Mouse (Mus musculus) left cerebral cortex, postnatal 10 days (tissue): Measurements from ENCODE around the gene Nfkbib. TPM values are rescaled to one million over a fixed set of nuclear protein-coding genes. Genes with fewer than 3 reads are reported as not detected.
A peak's percentile ranks its signal among the peaks of the same experiment; 100 is the strongest.

ENCODE experiments used
- DNase-seq, 2 experiments: peaks; one replicate each; pipeline ENCODE4 v3.0.0; 2021 to 2022; ENCODE audit warnings: low spot score in 2 of 2, mixed read lengths in 1 of 2; ENCODE audit errors: extremely low spot score in 1 of 2
- intact Hi-C: fragments of 180-260 bp; cut with DNase I; formaldehyde crosslinking; loops from one replicate; pipeline ENCODE4 v1.15.1; 2025
- total RNA-seq, 2 experiments: library from RNA; stranded (reverse); gene quantifications; 2 replicates each; pipeline ENCODE4 v1.2.3; 2021

Gene Nfkbib
- total RNA-seq, 2 experiments from 2014 or later: 34.7 to 39.6 TPM

DNA sequence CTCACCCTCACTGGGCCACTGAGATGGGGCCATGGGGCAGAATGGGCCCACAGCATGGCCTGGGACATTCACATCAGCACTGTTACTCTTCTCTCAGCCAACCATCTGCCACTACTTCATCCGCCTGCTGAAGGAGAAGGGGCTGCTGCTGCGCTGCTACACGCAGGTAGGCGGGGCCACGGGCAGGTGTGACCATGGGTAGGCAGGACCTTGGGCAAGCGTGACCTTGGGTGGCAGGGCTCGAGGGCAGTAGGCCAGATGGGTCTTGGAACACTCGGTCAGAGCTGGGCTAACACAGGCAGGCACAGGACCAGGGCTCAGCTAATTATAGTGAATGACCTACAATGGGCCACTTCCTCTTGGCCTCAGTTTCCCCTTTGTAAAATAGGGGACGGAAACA is 11.5 kb upstream of the Nfkbib start:
- peak in 1 of 2 experiments; percentile 43 for DNase-seq
- intact Hi-C loops: no loop called here

DNA sequence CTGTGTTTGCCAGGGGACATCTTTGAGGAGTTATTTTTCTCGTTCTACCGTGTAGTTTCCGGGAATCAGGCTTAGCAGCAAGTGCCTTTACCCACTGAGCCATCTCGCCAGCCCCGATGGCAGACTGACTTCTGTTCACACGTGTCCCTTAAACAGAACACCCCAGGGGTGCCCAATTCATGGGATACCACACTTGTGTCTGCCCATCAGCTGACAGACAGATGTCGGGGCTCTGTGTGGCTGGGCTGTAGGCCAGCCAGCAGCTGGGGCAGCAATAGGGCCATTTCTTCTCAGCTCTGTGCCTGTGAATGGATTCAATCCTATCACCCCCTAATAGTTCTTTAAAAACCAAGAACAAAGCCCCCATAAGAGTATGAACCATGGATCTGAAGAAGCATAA is 7.8 kb upstream of the Nfkbib start:
- intact Hi-C loops: no loop called here
- no peak for DNase-seq

DNA sequence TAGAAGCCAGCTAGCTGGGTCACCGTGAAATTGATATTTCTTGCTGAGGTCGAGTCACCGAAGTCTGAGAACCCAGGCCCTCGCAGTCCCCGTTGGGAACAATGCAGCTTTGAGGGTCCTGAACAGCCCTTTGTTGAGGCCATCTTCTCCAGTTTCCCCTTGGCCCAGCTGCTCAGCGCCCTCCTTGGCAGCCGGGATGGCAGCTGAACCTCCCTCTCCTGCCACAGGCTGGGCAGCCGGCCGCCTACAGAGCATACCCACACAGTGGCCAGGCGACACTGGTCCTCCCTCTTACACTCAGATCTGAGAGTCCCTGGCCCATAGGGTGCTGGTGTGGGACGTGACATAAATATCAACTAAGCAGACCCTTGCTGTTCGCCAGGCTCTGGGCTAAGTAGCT is 6.9 kb upstream of the Nfkbib start:
- peak in 1 of 2 experiments; percentile 63 for DNase-seq

DNA sequence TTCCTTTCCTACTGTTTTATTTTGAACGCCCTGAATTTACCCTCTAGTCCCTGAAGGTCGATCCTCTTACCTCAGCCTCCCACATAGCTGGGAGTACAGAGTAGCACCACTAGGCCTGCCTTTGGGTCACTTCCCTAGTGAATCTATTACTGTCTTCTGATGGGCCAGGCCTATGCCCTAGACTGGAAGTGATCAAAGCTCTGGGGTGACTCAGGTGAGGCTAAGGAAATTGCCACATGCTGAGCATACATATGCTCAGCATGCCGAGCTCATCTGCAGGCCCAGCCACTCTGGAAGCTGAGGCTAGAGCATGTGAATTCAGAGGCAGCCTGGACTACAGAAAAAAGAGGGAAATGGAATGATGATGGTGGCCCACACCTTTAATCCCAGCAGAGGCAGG is 5.9 kb upstream of the Nfkbib start:
- DNase-seq: no peak
- intact Hi-C loops: no loop called here

More for the DNA sequence above, 6.9 kb upstream of the Nfkbib start:
- intact Hi-C loops: no loop called here

DNA sequence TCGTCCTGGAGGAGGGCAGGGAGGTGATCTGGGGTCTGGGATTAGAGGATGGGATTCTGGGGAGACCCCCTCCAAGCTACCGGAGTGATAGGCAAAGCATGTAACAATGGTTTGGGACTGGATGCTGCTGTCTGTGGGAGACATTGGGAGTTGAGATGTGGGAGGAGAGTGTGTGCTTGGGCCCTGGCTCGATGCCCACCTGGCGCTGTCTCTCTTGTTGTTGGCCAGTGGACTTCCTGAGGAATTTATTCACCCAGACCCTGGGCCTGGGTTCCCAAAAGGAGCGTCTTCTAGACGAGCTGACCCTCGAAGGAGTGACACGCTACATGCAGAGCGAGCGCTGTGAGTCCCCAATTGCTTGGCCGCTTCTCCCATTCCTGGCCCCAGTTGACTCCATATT is 4.6 kb upstream of the Nfkbib start:
- intact Hi-C loops: no loop called here
- peak in 1 of 2 experiments; percentile 65 for DNase-seq

DNA sequence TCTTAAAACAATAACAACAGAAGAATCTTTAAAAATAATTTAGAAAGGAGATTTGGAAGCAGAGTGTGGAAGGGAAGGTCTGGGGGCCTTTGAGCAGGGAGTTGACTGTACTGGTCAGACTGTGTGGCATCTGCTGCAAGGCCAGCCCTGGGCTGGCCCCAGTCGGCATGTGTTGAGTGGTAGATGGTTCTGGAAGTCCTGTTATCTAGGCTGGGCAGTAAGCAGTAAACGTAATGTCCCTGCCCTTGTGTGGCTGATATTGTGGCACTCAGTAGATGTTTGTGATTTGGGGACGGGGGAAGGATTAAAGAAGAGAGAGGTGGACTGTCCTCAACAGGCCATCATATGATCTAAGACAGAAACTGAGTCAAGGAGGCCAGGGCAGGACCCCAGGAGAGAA is 3.0 kb upstream of the Nfkbib start:
- intact Hi-C loops: no loop called here
- no peak for DNase-seq

DNA sequence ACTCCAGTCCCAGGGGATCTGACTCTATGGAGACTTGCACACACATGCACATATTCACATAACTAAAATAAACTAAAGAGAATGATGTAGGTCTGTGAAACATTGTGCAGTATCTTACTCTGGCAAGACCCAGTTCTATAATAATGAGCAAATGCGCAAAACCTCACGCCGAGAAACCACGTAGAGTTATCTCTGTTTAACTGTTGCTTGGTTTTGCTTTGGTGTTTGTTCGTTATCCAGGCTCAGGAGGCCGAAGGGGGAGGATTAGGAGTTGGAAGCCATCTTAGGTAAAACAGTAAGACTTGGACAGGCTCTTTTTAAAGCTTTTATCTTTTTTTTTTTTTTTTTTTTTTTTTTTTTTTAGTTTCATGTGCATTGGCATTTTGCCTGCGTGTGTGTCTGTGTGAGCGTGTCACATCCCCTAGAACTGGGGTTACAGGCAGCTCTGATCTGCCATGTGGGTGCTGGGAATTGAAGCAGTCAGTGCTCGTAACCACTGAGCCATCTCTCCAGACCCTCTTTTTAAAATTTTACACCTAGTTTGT is 2.2 kb upstream of the Nfkbib start:
- intact Hi-C loops: no loop called here
- DNase-seq: no peak

DNA sequence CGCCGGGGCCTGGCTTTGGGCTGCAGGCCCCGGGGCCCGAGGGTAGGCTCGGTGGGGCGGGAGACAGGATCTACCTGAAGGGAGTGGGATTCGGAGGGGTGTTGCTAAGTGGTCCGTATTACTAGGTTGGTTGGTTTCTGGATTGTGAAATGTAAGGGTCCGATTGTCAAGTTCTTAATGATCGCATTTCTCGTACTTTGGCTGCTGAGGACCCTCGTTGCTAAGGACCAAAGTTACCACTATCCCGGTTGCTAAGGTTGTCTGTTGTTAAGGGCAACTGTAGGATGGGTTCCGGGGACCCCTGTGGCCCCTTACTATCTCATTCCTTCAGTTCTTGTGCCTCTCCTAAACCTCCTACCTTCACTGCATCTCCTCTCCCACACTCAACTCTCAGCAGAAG is 402 bp downstream of the Nfkbib start:
- intact Hi-C loops: no loop called here

DNA sequence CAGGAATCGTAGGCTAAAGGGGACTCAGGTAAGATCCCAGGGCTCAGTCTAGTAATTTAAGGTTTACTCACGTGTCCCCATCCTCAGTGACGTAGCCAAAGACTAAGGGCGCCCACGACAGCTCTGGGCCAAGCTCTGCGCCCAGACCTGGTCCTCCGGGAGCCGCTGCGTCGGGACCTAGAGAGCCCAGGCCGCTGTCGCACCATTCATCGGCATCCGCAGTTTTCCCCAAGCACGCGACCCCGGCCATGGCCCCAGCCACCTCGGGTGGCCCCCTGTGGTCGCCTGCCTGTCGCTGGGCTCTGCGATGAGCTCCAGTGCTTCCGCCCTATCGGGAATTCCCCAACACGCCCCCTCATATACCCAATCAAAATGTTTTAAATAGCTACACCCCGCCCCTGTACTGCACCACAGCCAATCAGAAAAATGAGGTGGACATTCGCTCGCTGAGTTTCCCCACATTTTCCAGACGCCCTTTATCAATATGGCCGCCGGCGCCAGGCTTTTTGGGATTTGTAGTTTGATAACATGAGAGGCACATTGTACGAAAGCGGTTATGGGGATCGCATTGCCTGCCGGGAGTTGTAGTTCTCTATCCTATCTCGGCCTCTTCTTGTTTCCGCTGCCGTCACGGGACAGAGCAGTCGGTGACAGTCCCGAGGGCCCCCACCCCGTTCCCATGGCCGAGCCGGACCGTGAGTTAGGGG is 986 bp downstream of the Nfkbib start, which contains the start of gene Sirt2:
Gene Sirt2, plus strand, starts transcription at position 563 of the 707 bp plus-strand sequence.
- peak; percentile 97 to 99 for DNase-seq
- intact Hi-C loops: no loop called here

More for the DNA sequence above, 402 bp downstream of the Nfkbib start:
- no peak for DNase-seq

DNA sequence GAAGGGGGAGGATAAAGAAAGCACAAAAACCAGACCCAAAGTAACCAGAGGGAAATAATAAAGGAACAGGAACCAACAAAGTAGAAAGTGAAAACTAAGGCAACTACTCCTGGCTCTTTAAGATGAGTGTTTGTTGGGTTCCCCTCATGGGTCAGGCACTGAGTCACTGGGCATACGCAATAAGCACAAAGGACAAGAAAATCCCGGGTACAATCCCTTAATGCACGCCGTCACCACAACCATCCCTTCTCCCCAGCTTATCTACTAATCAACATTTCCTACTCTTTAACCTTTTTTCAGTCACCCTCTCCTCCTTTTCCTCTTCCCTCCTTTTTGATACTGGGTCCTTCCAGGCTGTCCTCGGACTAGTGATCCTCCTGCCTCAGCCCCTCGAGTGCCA is 2.1 kb downstream of the Nfkbib start:
- intact Hi-C loops: no loop called here
- no peak for DNase-seq

DNA sequence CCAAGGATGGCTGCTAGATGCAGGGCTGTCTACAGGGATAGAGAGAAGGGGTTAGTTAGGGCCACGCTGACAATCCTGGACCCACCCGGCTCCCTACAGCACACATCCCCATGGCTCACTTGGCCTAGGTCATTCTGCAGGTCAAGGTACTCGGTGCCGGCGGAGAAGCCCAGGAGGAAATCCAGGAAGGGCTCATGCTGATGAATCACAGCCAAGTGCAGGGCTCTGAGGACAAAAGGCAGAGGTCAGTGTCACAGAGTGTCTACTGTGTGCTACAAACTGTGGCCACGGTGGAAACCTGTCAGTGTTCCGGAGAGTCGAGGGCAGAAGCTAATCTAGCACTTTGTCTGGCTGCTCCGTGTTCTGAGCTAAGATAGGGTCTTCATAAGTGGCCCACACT is 5.4 kb downstream of the Nfkbib start:
- intact Hi-C loops: no loop called here
- no peak for DNase-seq

DNA sequence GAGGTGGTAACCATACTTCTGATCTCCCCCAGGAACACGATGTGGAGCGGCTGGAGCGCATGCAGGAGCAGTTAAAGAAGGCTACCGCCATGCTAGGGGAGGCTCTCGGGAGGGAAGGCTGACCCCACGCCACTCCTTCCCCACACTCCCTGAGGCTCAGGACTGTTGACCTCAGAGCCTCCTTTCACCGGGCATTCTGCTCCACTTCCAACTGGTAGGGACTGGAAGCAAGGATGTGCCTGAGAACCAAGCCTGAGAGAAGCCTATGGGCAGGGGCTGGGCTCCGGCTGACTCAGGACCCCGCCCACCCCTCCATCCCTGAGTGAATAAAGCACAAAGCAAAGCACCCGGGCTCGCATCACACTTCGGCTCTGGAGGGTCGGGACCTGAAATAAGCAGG is 8.7 kb downstream of the Nfkbib start:
- no peak for DNase-seq
- intact Hi-C loops: no loop called here

DNA sequence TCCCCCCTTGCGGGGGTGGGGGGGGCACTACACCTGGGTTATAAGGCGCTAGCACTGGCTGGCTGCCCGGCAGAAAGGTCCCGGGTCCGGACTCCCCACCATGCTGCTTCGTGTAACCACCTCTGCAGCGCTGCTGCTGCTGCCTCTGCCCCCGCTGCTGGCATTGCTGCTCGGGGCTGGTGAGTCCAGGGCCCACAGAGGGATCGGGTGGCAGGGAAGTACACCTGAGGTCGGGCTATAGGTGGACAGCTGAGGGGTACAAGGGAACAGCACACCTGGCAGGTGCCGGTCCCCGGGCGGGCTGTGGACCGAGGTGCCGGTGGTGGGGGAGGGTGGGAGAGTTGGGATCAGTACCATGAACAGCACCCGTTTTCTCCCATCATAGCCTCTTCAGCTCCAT is 11.2 kb downstream of the Nfkbib start, which contains the start of gene Ccer2:
Gene Ccer2, plus strand, starts transcription at position 96 of the 400 bp plus-strand sequence.
- intact Hi-C loops: no loop called here

DNA sequence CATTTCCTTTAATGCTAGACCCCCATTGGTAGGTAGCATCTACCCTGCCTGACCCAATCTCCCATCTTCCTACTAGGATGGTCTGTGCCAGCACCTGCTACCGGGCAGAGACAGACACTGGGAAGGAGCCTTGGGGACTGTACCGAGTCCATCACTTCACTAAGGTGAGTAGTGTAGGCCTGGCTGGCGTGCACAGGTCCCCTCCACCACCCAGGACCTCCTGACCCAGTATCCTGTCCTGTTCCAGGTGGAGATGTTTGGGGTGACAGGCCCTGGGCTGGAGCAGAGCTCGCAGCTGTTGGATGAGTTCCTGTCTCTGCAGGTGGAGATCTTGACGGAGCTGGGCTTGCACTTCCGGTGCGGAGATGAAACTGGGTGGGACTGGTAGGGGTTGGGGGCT is 17.4 kb downstream of the Nfkbib start:
- intact Hi-C loops: no loop called here
- DNase-seq: no peak

More for the DNA sequence above, 11.2 kb downstream of the Nfkbib start, which contains the start of gene Ccer2:
- DNase-seq: peak in 1 of 2 experiments; percentile 62

DNA sequence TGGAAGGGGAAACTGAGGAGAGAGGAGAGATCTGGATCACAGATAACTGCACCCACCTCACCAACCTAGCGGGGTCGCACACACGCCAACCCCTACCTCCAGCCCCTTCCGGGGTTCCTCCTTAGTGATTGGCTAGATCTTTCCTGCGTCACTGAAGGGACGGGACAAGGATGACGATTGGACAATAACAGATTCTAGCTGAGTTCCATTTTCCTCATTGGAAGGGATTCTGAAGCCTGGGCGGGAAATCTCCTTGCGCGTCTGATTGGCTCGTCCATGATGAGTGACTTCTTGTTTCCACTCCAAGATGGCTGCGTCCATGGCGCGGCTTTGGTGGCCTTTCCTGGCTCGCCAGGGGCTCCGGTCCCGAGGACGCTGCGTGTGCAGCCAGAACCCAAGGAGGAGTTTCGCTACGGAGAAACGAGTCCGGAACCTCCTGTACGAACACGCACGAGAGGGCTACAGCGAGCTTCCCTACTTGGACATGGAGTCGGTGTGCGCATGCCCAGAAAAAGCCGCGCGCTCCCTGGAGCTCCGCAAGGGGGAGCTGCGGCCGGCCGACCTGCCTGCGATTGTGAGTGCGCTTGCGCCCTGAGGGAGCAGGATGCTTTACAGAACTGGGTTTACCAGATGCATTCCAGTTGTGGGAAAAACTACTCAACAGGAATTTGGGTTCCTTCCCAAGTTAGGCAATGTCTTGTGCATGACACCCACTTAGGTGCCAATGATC is 25.4 kb downstream of the Nfkbib start, which contains the start of the genes Mrps12 and Sars2:
Gene Mrps12, minus strand, starts transcription at position 112 of the 730 bp plus-strand sequence.
Gene Sars2, plus strand, starts transcription at position 284 of the 730 bp plus-strand sequence.
- DNase-seq: peak; percentile 93 to 98
- intact Hi-C loops: no loop called here

DNA sequence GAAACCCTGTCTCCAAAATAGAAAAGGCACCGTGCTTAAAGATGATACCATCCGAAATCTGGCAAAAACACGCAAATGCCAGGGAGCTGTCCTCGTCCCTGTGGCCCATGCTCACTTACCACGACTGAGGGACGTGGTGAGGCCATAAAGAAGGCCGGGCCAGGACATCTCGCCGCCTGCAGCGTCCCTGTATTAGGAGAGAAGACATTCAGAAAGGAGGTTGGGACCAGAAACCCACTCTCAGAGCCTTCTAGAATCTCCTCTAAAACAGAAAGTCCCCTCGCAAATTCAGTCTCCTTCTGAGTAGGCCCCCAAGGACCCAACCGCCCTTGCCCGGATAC is 26.0 kb downstream of the Nfkbib start:
- intact Hi-C loops: no loop called here

DNA sequence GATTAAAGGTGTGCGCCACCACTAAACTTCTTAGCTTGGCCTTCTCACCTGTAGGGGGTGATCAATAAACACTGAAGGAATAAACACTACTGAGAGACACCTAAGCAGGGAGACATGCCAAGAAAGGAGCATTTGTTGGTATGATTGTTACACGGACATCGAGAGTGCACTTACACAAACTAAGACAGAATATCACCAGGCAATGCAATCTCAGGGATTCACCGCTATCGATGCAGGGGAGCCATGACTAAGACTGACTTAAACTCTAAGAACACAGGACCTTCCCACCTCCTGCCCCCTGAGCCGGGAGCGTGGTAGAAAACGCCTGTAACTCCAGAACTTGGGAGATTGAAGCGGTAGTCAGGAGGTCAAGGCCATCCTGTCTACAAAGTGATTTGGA is 26.4 kb downstream of the Nfkbib start:
- intact Hi-C loops: no loop called here
- no peak for DNase-seq

More for the DNA sequence above, 26.0 kb downstream of the Nfkbib start:
- DNase-seq: no peak

DNA sequence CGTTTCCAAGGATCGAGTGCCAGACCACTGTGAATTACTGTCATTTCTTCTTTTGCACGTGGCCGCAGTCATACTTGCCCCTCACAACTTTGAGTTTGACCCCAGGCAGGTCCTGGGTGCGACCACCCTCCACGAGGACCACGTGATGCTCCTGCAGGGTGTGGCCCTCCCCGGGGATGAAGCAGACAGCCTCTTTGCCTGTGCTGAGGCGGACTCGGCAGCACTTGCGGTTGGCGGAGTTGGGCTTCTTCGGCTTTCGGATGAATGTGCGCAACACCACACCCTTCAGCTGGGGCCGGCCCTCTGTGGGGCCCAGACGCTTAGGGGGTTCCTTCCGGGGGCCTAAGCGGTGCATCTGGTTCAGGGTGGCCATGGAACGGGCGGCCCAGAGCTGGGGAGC is 27.5 kb downstream of the Nfkbib start:
- peak in 1 of 2 experiments; percentile 36 for DNase-seq
- intact Hi-C loops: no loop called here

DNA sequence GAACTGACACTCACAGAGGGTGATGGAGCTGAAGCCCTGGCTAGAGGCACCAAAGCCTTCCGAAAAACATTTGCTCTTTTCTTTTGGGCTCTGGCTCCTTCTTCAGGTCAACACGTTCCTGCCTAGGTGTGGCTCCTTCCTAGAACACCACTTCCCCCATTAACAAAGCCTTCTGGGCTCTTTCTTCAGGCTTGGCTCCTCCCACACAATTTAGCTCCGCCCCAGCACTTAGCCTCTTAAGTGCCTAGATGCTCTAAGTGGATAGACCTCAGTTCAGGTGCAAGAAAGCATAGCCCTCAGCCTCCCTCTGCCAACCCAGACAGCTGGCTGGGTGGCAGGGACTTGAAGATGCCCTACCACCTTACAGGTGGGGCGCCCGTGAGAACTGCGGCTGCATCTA is 31.6 kb downstream of the Nfkbib start:
- no peak for DNase-seq
- intact Hi-C loops: no loop called here

DNA sequence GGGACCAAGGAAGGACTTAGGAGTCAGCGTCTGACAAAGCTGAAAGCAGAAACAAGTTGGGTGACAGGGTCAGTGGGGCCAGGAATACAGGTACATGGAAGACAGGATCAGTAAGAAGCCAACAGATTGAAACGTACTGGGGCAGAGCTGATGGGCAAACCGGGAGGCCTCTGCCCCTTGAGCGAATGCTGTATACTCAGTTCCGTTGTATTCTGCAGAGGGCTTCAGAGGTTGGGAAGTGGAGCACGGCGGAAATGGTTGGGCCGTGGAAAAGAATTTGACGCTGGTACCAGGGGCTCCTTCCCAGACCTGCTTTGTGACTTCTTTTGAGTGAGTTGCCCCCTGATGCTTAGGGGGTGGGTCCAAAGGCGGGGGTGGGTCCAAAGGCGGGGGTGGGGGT is 34.1 kb downstream of the Nfkbib start:
- intact Hi-C loops: no loop called here
- no peak for DNase-seq
